Mouse (Mus musculus) hindbrain, embryonic 15.5 days (tissue): ENCODE results near the gene Hoxc11. TPM values are rescaled to one million over a fixed set of nuclear protein-coding genes. Genes with fewer than 3 reads are reported as not detected.

Experiments used
- ATAC-seq: fragments of 200-750 bp; cut with Nextera tagmentation; 2 replicates; pipeline ENCODE4 v1.8.0; 2017; ENCODE audit warnings: low read depth, moderate number of reproducible peaks, moderate TSS enrichment; ENCODE audit not compliant: low FRiP score
- H3K27ac ChIP-seq: fragments of 300-500 bp; sonication (generic); replicated peaks from 2 replicates; pipeline ENCODE4 v1.5.1; 2015; ENCODE audit warnings: mild to moderate bottlenecking, inconsistent platforms
- H3K27me3 ChIP-seq: fragments of 300-500 bp; sonication (generic); 2 replicates; pipeline ENCODE4 v1.6.1; 2015; ENCODE audit warnings: control low read depth, inconsistent platforms
- H3K36me3 ChIP-seq: fragments of 300-500 bp; sonication (generic); 2 replicates; pipeline ENCODE4 v1.6.1; 2015; ENCODE audit warnings: control low read depth, inconsistent platforms
- H3K4me1 ChIP-seq: fragments of 300-500 bp; sonication (generic); replicated peaks from 2 replicates; pipeline ENCODE4 v1.6.1; 2015; ENCODE audit warnings: control low read depth, inconsistent platforms
- H3K4me2 ChIP-seq: fragments of 300-500 bp; sonication (generic); 2 replicates; pipeline ENCODE4 v1.6.1; 2015; ENCODE audit warnings: moderate library complexity, mild to moderate bottlenecking, inconsistent platforms
- H3K4me3 ChIP-seq: fragments of 300-500 bp; sonication (generic); 2 replicates; pipeline ENCODE4 v1.5.1; 2015; ENCODE audit warnings: mild to moderate bottlenecking, inconsistent platforms
- H3K9ac ChIP-seq: fragments of 300-500 bp; sonication (generic); 2 replicates; pipeline ENCODE4 v1.6.1; 2015; ENCODE audit warnings: inconsistent platforms
- H3K9me3 ChIP-seq: fragments of 300-500 bp; sonication (generic); 2 replicates; pipeline ENCODE4 v1.6.1; 2016; ENCODE audit warnings: control low read depth, inconsistent platforms
- WGBS: fragments of 180-500 bp; shearing (Covaris S2); methylation state at CpG from one replicate; pipeline ENCODE4 v1.1.7; 2015; 5-methylcytosine and 5-hydroxymethylcytosine counted together
- polyA plus RNA-seq: library from polyadenylated mRNA; unstranded; fragments of >200 nt; fragmentation: Nextera tagmentation; extraction: Ambion mirVana; gene quantifications from 2 replicates; pipeline ENCODE4 v1.2.1, GENCODE M21; 2015

Hoxc11 gene
- polyA plus RNA-seq, 1 experiment from 2014 or later, result not detected

GRCm38 (mm10) chr15:102981379-102982288, 27.4 kb downstream of the Hoxc11 start:
- H3K27me3 ChIP-seq, result peaks cover 91% of the 10 kb centered on the region
- no peak overlapping the region for H3K9ac ChIP-seq
- peak overlapping the region; percentile 15 for H3K4me3 ChIP-seq
- H3K4me2 ChIP-seq, result peak overlapping the region; percentile 35
- H3K9me3 ChIP-seq, result no peaks in the 10 kb centered on the region
- no peak overlapping the region for H3K27ac ChIP-seq
- no peaks in the 10 kb centered on the region for H3K36me3 ChIP-seq
- H3K4me1 ChIP-seq, result peaks cover 9% of the 10 kb centered on the region
- under 1% methylated on average over 88 of the region's 88 CpGs for WGBS
- no peak for ATAC-seq

DNA sequence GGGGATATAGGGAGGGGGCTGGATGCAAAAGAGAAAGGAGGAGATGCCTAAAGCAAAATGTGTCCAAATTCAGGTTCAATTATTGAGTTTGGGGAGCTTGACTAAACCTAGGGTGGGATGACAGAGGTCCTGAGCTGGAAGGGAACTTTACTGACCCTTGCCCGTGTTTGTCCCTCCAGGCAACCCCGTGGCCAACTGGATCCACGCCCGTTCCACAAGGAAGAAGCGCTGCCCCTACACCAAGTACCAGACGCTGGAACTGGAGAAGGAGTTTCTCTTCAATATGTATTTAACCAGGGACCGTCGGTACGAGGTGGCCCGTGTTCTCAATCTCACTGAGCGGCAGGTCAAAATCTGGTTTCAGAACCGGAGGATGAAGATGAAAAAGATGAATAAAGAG, 29.5 kb downstream of the Hoxc11 start:
- no peak for ATAC-seq
- H3K9ac ChIP-seq, result no peak overlapping the region
- H3K4me1 ChIP-seq, result peaks cover 9% of the 10 kb centered on the region
- H3K4me3 ChIP-seq, result no peak overlapping the region
- WGBS, result 2% methylated on average over 12 of the region's 12 CpGs
- H3K4me2 ChIP-seq, result no peak overlapping the region
- H3K36me3 ChIP-seq, result no peaks in the 10 kb centered on the region
- H3K27me3 ChIP-seq, result peaks cover 97% of the 10 kb centered on the region
- H3K27ac ChIP-seq, result no peak overlapping the region
- no peaks in the 10 kb centered on the region for H3K9me3 ChIP-seq

DNA sequence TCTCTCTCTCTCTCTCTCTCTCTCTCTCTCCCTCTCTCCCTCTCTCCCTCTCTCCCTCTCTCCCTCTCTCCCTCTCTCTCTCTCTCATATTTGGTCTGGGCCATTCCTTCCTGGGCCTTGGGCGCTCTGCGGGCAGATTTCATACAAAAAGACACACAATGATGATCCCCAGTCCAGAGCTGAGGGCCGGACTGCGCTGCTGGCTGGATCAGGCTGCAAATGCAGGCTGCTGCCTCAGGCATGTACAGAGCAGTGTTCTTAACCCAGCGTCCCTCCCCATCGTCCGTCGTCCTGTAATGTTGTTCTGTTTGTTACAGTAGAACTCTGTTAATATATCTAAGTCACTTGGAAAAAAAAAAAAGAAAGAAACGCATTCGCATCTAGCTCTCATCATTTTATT, 30.3 kb downstream of the Hoxc11 start:
- ATAC-seq, result no peak
- H3K9ac ChIP-seq, result no peak overlapping the region
- H3K27me3 ChIP-seq, result peaks cover 97% of the 10 kb centered on the region
- H3K27ac ChIP-seq, result no peak overlapping the region
- H3K9me3 ChIP-seq, result no peaks in the 10 kb centered on the region
- H3K36me3 ChIP-seq, result no peaks in the 10 kb centered on the region
- peaks cover 9% of the 10 kb centered on the region for H3K4me1 ChIP-seq
- H3K4me3 ChIP-seq, result no peak overlapping the region
- no peak overlapping the region for H3K4me2 ChIP-seq
- under 1% methylated on average over 10 of the region's 10 CpGs for WGBS

- H3K9me3 ChIP-seq, result no peaks in the 10 kb centered on the region
- no peak overlapping the region for H3K4me2 ChIP-seq
- 8% methylated on average over 3 of the region's 3 CpGs for WGBS
- H3K4me1 ChIP-seq, result peaks cover 9% of the 10 kb centered on the region
- H3K4me3 ChIP-seq, result no peak overlapping the region
- no peak overlapping the region for H3K27ac ChIP-seq
- no peaks in the 10 kb centered on the region for H3K36me3 ChIP-seq
- peaks cover 97% of the 10 kb centered on the region for H3K27me3 ChIP-seq
- H3K9ac ChIP-seq, result no peak overlapping the region
- ATAC-seq, result no peak
Measured at GRCm38 (mm10) chr15:102984925-102985324, 30.7 kb downstream of the Hoxc11 start.

GRCm38 (mm10) chr15:102987124-102987833, 33.1 kb downstream of the Hoxc11 start:
- 3% methylated on average over 21 of the region's 21 CpGs for WGBS
- no peaks in the 10 kb centered on the region for H3K36me3 ChIP-seq
- H3K9me3 ChIP-seq, result no peaks in the 10 kb centered on the region
- no peak overlapping the region for H3K4me2 ChIP-seq
- peaks cover 5% of the 10 kb centered on the region for H3K4me1 ChIP-seq
- H3K4me3 ChIP-seq, result no peak overlapping the region
- H3K27me3 ChIP-seq, result peaks cover 96% of the 10 kb centered on the region
- no peak overlapping the region for H3K9ac ChIP-seq
- no peak overlapping the region for H3K27ac ChIP-seq
- ATAC-seq, result no peak

DNA sequence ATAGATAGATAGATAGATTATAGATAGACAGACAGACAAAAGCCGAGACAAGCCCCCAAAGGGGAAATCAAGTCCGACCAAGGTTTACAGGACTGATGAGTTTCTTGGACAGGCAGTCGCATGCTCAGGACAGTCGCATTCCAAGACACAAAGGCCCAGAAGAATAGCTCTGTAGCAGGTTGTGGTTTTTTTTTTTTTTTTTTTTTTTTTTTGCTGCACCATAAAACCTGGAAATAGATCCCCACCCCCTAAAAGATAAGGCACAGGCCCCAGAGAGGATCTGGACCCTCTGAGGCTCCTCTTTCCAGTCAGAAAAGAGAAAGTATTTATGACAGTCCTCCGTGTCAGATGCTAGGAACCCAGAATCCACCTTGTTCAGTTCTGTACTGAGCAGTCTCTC, 33.9 kb downstream of the Hoxc11 start:
- Histone ChIP-seq H3K27me3 (peaks cover 96% of the 10 kb centered on the region), H3K36me3 (no peaks in the 10 kb centered on the region), H3K9me3 (no peaks in the 10 kb centered on the region), H3K4me3 (no peak overlapping the region), H3K4me1 (peaks cover 5% of the 10 kb centered on the region), H3K27ac (no peak overlapping the region), H3K9ac (no peak overlapping the region), H3K4me2 (no peak overlapping the region)
- WGBS, result 24% methylated on average over 5 of the region's 5 CpGs
- ATAC-seq, result no peak

DNA sequence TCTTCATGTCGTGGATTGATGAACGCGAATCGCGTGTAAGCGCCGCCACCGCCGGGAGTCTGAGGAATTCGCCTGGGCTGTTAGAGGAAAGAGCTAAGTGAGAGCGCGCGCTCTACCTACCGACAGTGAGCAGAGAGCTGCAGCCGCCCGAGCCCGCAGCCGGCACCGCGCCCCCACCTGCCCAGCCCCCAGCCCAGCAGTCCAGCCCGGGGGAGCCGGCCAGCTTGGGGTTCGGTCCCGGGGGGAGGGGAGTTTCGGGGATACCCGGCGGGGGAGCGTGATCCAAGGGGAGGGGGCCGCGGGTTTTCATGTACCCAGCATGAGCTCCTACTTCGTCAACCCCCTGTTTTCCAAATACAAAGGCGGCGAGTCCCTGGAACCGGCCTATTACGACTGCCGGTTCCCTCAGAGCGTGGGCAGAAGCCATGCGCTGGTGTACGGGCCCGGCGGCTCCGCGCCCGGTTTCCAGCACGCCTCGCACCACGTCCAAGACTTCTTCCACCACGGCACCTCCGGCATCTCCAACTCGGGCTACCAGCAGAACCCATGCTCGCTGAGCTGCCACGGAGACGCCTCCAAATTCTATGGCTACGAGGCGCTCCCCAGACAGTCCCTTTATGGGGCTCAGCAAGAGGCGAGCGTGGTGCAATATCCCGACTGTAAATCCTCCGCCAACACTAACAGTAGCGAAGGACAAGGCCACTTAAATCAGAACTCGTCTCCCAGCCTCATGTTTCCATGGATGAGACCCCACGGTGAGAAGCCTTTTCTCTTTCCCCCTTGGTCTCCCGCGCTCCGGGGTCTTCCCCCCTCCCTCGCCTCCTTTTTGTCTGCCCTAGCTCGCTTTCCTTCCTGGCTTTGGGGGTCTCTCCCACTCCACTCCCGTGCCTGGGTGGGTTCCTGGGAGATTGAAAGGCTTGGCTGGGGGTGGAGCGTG, 36.5 kb downstream of the Hoxc11 start, which contains the start of gene Hoxc8:
Gene Hoxc8 (plus strand): TSS at position 147 of the 937 bp plus-strand sequence.
- no peaks in the 10 kb centered on the region for H3K9me3 ChIP-seq
- no peak within 1 kb of the TSS; the same call in 1 of the 2 replicates for H3K4me2 ChIP-seq
- H3K27me3 ChIP-seq, result peaks cover 95% of the 10 kb centered on the region
- no peak for ATAC-seq
- peaks cover 5% of the 10 kb centered on the region for H3K4me1 ChIP-seq
- H3K9ac ChIP-seq, result no peak within 1 kb of the TSS
- no peak within 1 kb of the TSS for H3K27ac ChIP-seq
- no peak within 1 kb of the TSS for H3K4me3 ChIP-seq
- no peaks in the 10 kb centered on the region for H3K36me3 ChIP-seq
- under 1% methylated on average over 65 of the region's 69 CpGs for WGBS

- H3K27ac ChIP-seq, result no peak overlapping the region
Measured at GRCm38 (mm10) chr15:102991782-102992181, 37.6 kb downstream of the Hoxc11 start.

GRCm38 (mm10) chr15:102992206-102992605, 38.0 kb downstream of the Hoxc11 start:
- Histone ChIP-seq H3K9me3 (no peaks in the 10 kb centered on the region), H3K4me3 (no peak overlapping the region), H3K27me3 (peaks cover 94% of the 10 kb centered on the region), H3K36me3 (no peaks in the 10 kb centered on the region), H3K9ac (no peak overlapping the region), H3K4me1 (peaks cover 5% of the 10 kb centered on the region), H3K4me2 (no peak overlapping the region), H3K27ac (no peak overlapping the region)
- 1% methylated on average over 11 of the region's 11 CpGs for WGBS
- ATAC-seq, result no peak

More at GRCm38 (mm10) chr15:102991782-102992181, 37.6 kb downstream of the Hoxc11 start:
- 2% methylated on average over 7 of the region's 7 CpGs for WGBS
- Histone ChIP-seq H3K27me3 (peaks cover 94% of the 10 kb centered on the region), H3K4me3 (no peak overlapping the region), H3K9ac (no peak overlapping the region), H3K9me3 (no peaks in the 10 kb centered on the region), H3K4me2 (no peak overlapping the region), H3K4me1 (peaks cover 5% of the 10 kb centered on the region), H3K36me3 (no peaks in the 10 kb centered on the region)
- no peak for ATAC-seq

GRCm38 (mm10) chr15:102992863-102993262, 38.6 kb downstream of the Hoxc11 start:
- Histone ChIP-seq H3K4me1 (peaks cover 5% of the 10 kb centered on the region), H3K4me3 (no peak overlapping the region), H3K4me2 (no peak overlapping the region), H3K36me3 (no peaks in the 10 kb centered on the region), H3K9ac (no peak overlapping the region), H3K9me3 (no peaks in the 10 kb centered on the region), H3K27ac (no peak overlapping the region), H3K27me3 (peaks cover 94% of the 10 kb centered on the region)
- 1% methylated on average over 3 of the region's 3 CpGs for WGBS
- ATAC-seq, result no peak

DNA sequence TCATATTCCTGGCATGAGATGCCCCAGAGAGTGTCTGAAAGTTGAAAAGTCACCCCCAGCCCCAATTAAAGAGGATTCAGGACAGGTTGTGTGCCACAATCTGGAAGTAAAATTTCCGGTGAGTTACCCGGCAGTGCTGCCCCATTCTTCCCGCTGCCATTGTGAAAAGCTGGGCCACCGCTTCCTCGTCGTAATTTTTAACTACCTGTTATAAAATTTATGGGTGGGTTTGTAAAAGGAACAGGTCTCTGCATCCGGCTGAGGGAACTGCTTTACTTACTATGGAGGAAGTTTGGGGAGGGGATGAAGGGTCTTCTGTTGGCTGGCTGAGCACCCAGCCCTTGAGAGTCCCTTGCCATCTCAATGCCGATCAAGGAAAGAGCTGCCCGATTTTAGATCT, 42.3 kb downstream of the Hoxc11 start:
- Histone ChIP-seq H3K4me1 (peaks cover 9% of the 10 kb centered on the region), H3K4me3 (no peak overlapping the region), H3K27me3 (peaks cover 95% of the 10 kb centered on the region), H3K9ac (no peak overlapping the region), H3K27ac (no peak overlapping the region), H3K9me3 (no peaks in the 10 kb centered on the region), H3K4me2 (no peak overlapping the region), H3K36me3 (no peaks in the 10 kb centered on the region)
- 3% methylated on average over 9 of the region's 9 CpGs for WGBS
- no peak for ATAC-seq
